Mouse (Mus musculus) gastrocnemius, postnatal 14 days (tissue): ENCODE results near the gene Dcdc2b. TPM values are rescaled to one million over a fixed set of nuclear protein-coding genes. Genes with fewer than 3 reads are reported as not detected.

ENCODE experiments used
- DNase-seq: peaks from one replicate; pipeline ENCODE4 v3.0.0; 2021; ENCODE audit warnings: mixed read lengths
- intact Hi-C: fragments of 180-260 bp; cut with DNase I; formaldehyde crosslinking; loops from one replicate; pipeline ENCODE4 v1.15.1; 2025; ENCODE audit warnings: low total_unique reads
- long read RNA-seq, 2 experiments: library from polyadenylated mRNA; stranded (forward); transcript quantifications; one replicate each; pipeline ENCODE4 v2.0.0; 2021
- total RNA-seq, 2 experiments: library from RNA; stranded (reverse); gene quantifications; 2 replicates each; pipeline ENCODE4 v1.2.3; 2021

Dcdc2b gene
- total RNA-seq = 1 to 10 TPM; 1.0 to 1.8 TPM
- long read RNA-seq, experiment 1, partial matches to known transcripts = 0 of 3 reads
- long read RNA-seq, experiment 1, other reads (novel, unspliced or antisense) = 3 of 3 reads
- long read RNA-seq, experiment 2 = 0 reads

GRCm38 (mm10) chr4:129614093-129614492 lies at the start of gene Dcdc2b:
Dcdc2b (minus strand) TSS chr4:129614257.
- no peak for DNase-seq
- intact Hi-C loops = loop anchor here (10.0 kb wide), 1 partner anchor 69 kb away; the partner anchor contains the start of gene Hdac1

GRCm38 (mm10) chr4:129662255-129662813 lies 48.3 kb upstream of the Dcdc2b start:
- DNase-seq = no peak
- intact Hi-C loops = no loop called here

DNA sequence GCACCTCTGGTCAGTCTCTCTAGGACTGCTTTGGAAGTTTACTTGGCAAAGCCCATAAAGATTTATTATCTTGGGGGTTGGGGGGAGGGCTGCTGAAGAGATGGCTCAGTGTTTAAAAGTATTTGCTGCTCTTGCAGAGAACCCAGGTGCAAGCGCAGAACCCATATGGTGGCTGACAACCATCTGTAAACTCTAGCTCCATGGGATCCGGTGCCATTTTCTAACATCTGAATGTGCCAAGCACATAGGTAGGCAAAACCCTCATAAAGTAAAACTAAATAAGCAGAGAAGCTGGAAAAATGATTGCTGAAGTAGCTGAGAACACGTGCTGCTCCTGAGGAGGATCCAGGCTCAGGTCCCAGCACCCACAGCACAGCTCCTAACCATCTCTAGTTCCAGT lies 47.5 kb upstream of the Dcdc2b start:
- no peak for DNase-seq
- intact Hi-C loops = no loop called here

- intact Hi-C loops = no loop called here
- no peak for DNase-seq
These were observed 40.7 kb upstream of the Dcdc2b start for GRCm38 (mm10) chr4:129654770-129655169.

- DNase-seq = no peak
These were observed 36.3 kb upstream of the Dcdc2b start for GRCm38 (mm10) chr4:129650359-129650758.

DNA sequence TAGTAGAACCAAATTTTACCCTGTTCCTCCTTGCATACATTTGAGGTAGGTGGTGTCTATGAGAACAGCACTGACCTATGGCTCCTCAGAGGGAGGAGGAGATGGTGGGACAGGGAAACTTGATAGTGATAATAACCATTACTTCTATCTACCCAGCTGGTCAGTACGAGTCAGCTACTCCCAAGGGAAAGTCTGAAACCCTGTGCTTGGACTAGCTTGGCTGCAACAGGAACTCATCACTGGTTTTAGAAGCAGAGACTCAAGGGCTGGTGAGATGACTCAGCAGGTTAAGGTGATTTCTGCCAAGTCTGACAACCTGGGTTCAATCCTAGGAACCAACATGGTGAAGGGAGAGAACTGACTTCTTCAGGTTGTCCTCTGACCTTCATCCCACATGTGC lies 34.6 kb upstream of the Dcdc2b start:
- no peak for DNase-seq
- intact Hi-C loops = loop anchor here (10.0 kb wide), 1 partner anchor 654 kb away; the partner anchor contains the start of gene Ak2

More at GRCm38 (mm10) chr4:129650359-129650758, 36.3 kb upstream of the Dcdc2b start:
- intact Hi-C loops = no loop called here

DNA sequence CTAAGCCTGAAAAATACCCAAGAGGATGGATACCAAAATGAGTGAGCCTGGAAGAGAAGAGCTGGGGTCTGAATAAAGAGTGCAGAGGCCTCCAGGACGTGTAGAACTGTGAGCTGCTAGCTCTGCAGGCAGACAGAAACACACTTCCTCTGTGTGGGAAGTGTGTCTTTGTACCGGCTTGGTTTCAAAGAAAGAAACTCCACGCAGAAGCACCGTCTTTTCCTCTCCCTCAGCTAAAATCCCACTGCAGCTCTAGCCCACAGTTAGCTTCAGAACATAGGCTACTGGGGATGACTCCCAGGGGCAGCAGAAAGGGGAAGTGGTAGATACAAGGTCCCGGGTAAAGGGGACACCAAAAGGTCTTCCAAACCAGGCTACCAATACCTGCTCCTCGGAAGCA lies 31.1 kb upstream of the Dcdc2b start:
- no peak for DNase-seq
- intact Hi-C loops = loop anchor here (10.0 kb wide), 1 partner anchor 650 kb away; the partner anchor contains the start of gene Ak2

DNA sequence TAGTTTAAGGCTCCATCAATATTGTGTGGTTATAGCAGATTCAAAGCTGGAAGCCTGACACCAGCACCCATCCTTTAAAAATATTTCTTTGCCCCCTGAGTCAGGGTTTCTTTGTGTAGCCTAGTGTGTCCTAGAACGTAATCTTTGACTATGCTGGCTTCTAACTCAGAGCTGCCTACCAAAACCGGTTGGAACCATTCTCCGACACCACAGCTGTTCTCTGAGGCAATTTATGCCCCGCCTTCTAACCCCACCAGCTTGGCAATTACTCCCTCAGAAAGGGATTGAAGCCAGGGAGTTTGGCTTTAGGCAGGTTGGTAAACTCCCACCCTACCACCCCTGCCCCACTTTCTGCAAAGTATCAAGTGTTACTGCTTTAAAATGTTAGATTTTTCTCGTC lies 27.7 kb upstream of the Dcdc2b start:
- DNase-seq = no peak
- intact Hi-C loops = loop anchor here (10.0 kb wide), 1 partner anchor 647 kb away; the partner anchor contains the start of gene Ak2

DNA sequence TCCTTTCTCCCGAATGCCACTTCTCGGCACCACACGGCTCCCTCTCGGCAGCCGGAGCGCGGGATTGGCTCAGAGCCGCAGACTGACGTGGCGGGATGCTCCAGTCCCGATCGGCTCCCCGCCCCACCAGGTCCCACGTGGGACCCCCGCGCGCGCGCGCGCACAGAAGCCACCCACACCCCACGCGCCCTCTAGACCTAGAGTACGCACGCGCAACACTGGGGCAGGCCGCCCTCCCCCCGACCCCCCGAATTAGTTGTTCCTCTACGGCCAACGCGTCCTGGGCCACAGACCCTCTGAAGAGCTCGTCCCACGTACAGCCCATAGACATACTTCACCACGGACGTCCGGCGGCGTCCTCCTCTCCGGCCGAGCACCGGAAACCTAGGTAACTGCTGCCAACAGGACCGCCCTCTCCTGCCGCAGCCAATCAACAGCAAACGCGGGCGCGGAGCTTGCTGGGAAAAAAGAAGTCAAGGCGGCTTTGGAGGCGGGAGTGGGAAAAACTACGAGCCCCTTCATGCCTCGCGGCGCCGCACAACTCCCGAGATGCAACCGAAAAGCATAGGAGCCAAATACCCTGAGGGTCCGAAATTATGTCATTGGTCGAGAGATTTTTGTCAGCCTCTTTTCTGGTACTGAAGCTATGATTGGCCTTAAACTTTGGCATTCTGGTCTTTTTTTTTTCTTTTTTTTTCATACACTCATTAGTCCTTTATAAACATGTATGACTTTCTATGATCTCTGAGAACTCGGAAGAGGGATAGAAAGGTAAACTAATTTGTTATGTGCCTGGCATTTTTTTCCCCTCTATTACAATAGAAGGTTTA lies 26.8 kb upstream of the Dcdc2b start, which contains the start of gene Txlna:
Gene Txlna (minus strand): TSS at position 428 of the 830 bp plus-strand sequence.
- intact Hi-C loops = loop anchor here (10.0 kb wide), 1 partner anchor 646 kb away; the partner anchor contains the start of gene Ak2
- DNase-seq = peak; percentile 97

GRCm38 (mm10) chr4:129640101-129640637 lies 26.1 kb upstream of the Dcdc2b start:
- DNase-seq = peak; percentile 50
- intact Hi-C loops = loop anchor here (10.0 kb wide), 1 partner anchor 645 kb away; the partner anchor contains the start of gene Ak2

DNA sequence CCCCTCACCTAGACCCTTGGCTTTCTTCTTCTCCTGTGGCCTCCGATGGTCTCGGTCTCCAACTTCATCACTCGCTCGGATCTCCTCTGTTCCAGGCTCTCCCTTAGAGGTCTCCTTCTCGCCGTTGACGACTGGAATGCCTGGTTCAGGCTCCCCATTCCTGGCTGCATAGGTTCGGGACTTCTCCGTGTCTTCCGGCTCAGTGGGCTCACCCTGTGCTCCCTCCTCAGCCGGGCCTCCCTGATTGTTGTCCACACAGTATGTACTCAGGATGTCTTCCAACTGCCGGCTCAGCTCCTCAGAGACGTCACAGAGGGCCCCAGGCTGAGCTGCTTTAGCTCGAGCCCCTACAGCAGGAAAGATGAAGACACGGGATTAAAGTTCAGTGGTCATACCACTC lies 25.2 kb upstream of the Dcdc2b start:
- DNase-seq = no peak
- intact Hi-C loops = no loop called here

DNA sequence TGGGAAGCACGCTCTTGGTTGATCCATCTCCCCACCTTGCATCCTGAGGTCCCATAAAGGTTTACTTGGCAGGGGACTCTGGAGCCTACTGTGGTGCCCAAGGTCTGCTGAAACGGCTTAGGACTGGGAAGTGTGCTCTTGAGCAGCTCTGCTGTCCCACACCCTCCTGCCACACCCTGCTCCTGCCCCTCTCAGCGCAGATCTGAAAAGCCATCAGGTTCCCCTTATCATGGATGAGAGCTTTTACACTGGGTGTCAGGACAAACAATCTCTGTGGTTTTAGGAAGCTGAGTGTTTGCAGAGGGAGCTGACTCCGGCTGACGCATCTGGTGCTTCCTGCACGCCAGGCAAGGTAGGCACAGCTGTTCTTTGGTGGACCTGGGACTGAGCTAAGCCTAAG lies 19.8 kb upstream of the Dcdc2b start:
- intact Hi-C loops = no loop called here
- no peak for DNase-seq

DNA sequence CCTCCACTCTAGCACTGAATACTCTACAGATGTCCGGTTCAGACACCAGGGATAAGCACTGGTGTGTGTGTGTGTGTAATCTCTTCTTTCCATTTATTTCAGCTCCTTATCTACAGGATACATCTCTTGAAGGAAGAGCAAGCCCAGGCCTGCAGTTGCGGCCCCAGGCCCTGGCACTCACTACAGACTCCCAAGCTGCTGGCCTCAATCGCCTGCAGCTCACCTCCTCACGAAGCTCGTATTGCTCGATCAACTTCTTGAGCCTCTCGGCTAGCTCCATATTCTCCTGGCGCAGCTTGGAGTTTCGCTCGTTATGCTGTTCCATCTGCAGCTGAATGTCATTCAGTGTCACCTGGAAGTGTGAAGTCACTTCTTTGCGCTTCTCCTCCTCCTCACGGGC lies 17.8 kb upstream of the Dcdc2b start:
- intact Hi-C loops = no loop called here
- DNase-seq = no peak

DNA sequence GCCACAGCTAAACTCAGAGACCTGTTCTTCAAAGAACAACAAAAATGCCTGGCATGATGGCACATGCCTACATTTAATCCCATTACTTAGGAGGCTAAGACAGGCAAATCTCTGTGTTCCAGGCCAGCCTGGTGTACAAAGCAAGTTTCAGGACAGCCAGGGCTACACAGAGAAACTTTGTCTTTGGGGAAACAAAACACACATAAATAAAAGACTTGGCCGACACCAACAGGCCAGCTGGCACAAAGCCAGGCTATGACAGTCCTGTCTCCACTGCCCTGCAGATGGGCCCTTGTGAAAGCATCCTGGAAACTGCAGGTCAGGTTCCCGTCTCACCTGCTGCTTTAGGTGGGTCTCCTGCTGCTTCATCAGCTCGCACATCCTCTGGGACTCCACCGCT lies 16.9 kb upstream of the Dcdc2b start:
- DNase-seq = no peak
- intact Hi-C loops = no loop called here

DNA sequence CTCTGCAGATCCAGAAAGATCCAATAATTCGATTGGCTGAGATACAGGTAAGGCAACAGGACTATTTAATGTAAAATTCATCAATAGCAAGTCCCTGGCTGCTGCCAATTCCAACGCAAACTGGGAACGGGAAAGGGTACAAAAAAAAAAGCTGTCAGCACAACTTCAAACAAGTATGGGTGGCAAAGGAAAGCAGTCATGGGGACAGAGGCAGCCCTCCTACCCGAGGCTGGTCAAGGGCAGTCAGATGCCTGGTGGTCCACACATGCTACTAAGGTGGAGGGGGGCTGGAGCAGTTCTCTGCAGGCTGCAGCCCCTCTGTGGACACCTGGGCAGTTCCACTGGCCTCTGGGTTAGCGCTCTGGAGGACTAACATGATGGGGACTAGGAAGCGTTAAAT lies 12.0 kb upstream of the Dcdc2b start:
- DNase-seq = no peak
- intact Hi-C loops = no loop called here

DNA sequence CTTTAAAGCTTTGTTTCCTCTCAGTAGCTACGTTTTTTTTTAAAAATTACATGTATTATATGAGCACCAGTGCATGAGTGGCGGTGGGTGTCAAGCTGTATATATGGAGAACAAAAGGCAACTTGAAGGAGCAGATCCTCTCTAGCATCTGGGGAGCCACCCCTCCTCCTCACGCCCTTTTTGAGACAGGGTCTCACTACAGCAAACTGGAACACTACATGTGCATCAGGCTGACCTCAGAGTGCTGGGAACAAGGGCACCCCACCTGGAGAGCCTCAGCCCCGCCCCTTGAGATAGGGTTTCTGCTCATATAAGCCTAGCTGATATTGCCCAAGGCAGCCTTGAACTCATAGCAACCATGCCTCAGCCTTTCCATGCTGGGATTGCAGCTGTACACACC lies 11.4 kb upstream of the Dcdc2b start:
- no peak for DNase-seq
- intact Hi-C loops = no loop called here

- DNase-seq = peak; percentile 57
These were observed 10.9 kb upstream of the Dcdc2b start for GRCm38 (mm10) chr4:129625029-129625370.

GRCm38 (mm10) chr4:129624281-129625028 lies 10.4 kb upstream of the Dcdc2b start:
- peak; percentile 91 for DNase-seq
- intact Hi-C loops = no loop called here

More at GRCm38 (mm10) chr4:129625029-129625370, 10.9 kb upstream of the Dcdc2b start:
- intact Hi-C loops = no loop called here

- DNase-seq = peak; percentile 33
These were observed 9.6 kb upstream of the Dcdc2b start, which contains the start of gene Ccdc28b for GRCm38 (mm10) chr4:129623681-129624091. Ccdc28b (minus strand) TSS chr4:129623947.

More at GRCm38 (mm10) chr4:129623681-129624091, 9.6 kb upstream of the Dcdc2b start, which contains the start of gene Ccdc28b:
- intact Hi-C loops = no loop called here
